Mouse (Mus musculus) heart, postnatal 36 days (tissue): ENCODE measurements around the gene Mmp9. TPM values are rescaled to one million over a fixed set of nuclear protein-coding genes. Genes with fewer than 3 reads are reported as not detected.

Experiments
- DNase-seq, 2 experiments: peaks; one replicate each; pipeline ENCODE4 v3.0.0; 2021 to 2022
- intact Hi-C: fragments of 180-260 bp; cut with DNase I; formaldehyde crosslinking; loops from one replicate; pipeline ENCODE4 v1.15.1; 2025
- total RNA-seq, 2 experiments: library from RNA; stranded (reverse); gene quantifications; 2 replicates each; pipeline ENCODE4 v1.2.3; 2021

The Mmp9 gene
- total RNA-seq, 2 experiments from 2014 or later: 0.87 to 0.97 TPM

DNA sequence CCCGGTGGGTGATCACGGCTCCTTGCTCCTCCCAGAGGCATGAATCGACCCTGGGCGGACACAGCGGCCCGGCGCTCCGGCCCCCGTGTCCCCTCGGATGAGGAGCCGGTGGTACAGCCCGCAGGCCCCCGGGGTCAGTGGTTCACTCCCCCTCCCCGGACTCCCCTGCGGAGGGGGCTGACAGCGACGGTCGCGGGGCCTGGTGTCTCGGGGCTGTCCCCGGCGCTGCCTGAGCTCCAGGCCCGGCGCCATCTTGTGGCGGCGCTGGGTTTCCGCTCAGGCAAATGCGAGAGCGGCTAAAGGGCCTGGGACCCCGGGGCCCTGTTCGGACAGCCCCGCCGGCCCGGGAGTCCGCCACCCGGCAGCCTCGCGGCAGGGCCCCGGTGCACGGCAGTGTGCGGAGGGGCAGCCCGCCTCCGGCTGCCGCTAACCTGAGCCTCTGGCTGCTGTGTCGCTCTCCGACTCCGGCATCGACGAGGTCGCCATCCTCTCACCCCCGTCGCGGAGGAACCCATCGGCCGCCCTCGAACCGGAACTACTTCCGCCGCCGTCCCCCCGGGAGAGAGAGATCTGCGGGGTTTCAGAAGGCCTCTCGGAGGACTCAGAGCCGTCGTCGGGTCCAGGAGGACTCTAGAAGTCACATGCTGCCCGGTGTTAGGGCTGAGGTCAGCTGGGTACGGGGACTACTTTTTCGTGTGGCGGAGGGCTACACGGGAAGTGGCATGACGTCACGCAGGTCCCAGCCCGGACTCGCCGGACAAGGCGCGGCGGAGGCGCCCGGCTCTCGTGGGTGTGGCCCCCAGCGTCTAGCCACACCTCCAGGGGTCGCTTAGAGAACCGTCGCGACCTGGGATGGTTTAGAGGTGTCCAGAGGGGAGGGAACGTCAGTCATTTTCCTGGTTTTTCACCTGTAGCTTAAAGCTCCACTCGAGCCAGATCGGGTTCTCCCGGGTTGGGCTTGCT lies 29.2 kb upstream of the Mmp9 start, which contains the start of gene Zfp335:
Gene Zfp335 (minus strand): TSS at position 672 of the 963 bp plus-strand sequence.
- intact Hi-C loops: loop anchor here (1.0 to 5.0 kb wide), 3 partner anchors 32 to 121 kb away; partner anchors contain the start of genes Ctsa, Ncoa5, Neurl2 and Pcif1
- DNase-seq: peak; percentile 89 to 99

- intact Hi-C loops: loop anchor here (5.0 kb wide), 1 partner anchor 120 kb away; the partner anchor contains the start of gene Ncoa5
- DNase-seq: no peak
Measured at GRCm38 (mm10) chr2:164912151-164912550, 28.4 kb upstream of the Mmp9 start.

GRCm38 (mm10) chr2:164912749-164913427 lies 27.7 kb upstream of the Mmp9 start:
- no peak for DNase-seq
- intact Hi-C loops: loop anchor here (5.0 kb wide), 1 partner anchor 119 kb away; the partner anchor contains the start of gene Ncoa5

GRCm38 (mm10) chr2:164913428-164913786 lies 27.2 kb upstream of the Mmp9 start:
- intact Hi-C loops: loop anchor here (5.0 kb wide), 1 partner anchor 119 kb away; the partner anchor contains the start of gene Ncoa5
- DNase-seq: peak in 1 of 2 experiments; percentile 34

GRCm38 (mm10) chr2:164916820-164917219 lies 23.8 kb upstream of the Mmp9 start:
- DNase-seq: no peak
- intact Hi-C loops: no loop called here

- intact Hi-C loops: no loop called here
- DNase-seq: no peak
Measured at GRCm38 (mm10) chr2:164917371-164917770, 23.2 kb upstream of the Mmp9 start.

DNA sequence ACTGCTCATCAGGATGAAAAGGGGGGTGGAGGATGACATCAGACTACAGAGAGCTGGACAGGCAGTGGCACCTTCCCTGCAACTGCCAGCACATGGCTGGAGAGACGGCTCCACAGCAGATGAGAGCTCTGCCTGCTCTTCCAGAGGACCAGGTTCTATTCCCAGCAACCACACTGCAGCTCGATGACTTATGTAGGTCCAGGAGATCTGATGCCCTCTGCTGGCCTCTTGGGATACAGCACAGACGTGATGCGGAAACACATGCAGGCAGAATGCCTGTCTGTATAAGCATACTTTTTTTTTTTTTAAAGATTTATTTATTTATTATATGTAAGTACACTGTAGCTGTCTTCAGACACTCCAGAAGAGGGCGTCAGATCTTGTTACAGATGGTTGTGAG lies 22.3 kb upstream of the Mmp9 start:
- DNase-seq: no peak
- intact Hi-C loops: no loop called here

GRCm38 (mm10) chr2:164921984-164922383 lies 18.6 kb upstream of the Mmp9 start:
- intact Hi-C loops: no loop called here

DNA sequence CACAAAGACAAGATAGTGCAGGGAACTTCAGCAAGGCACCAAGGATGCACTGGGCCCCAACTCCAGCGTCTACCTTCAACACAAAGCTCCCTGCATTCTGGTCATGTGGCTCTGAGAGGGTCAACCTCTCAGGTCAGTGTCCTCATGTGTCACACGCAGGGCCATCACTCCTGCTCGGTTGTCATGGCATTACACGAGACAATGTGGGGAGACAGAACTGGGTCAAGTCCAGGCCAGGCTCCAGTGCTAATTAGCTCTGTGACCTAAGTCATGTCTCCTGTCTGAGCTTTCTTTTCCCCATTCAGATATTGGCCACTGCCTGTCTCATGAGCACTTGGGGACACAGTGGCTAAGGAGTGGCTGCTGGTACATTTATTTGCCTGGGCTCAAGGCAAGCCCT lies 17.3 kb upstream of the Mmp9 start:
- no peak for DNase-seq
- intact Hi-C loops: no loop called here

More at GRCm38 (mm10) chr2:164921984-164922383, 18.6 kb upstream of the Mmp9 start:
- DNase-seq: no peak

- peak; percentile 92 for DNase-seq
- intact Hi-C loops: loop anchor here (2.0 kb wide), 1 partner anchor 29 kb away; no protein-coding TSS in a partner anchor
Measured at GRCm38 (mm10) chr2:164924100-164924857, 16.3 kb upstream of the Mmp9 start.

DNA sequence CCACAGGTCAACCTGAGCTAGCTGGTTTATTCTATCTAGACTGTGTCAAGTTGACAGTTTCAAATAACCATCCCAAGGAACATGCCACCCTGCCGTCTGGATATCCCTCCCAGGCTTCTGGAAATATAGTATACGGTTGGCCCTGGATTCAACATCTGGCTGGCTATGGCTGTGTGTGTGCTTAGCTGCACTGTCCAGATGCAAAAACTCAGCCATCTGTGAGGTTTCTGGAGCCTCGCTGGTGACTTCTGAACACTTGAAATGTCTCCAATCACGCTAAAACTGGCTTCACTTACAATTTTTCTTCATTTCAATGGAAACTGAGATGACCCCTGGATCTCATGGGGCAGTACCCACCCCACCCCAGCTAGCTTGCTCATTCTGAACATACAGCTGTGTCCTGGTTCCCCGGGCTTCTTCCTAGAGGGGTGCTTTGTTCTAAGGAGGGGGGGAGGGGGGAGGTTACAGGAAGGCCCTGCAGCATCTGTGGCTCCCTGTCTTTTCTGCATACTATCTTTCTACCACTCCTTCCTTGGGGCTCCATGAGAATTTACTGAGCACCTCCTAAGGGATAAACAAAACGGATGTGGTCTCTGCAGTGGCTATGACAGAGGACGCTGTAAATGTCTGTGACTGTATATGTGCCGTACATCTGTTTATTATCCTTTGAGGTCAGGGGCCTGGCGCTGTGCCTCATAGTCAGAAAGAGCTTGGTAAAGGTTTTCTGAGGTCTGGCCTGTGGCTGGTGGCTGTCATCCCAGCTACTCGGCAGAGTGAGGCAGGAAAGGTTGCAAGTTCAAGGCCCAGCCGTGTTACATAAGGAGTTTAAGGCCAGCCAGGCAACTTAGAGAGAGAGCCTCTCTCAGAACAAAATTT lies 9.6 kb upstream of the Mmp9 start:
- no peak for DNase-seq
- intact Hi-C loops: no loop called here

GRCm38 (mm10) chr2:164933534-164933933 lies 7.0 kb upstream of the Mmp9 start:
- DNase-seq: no peak
- intact Hi-C loops: no loop called here

DNA sequence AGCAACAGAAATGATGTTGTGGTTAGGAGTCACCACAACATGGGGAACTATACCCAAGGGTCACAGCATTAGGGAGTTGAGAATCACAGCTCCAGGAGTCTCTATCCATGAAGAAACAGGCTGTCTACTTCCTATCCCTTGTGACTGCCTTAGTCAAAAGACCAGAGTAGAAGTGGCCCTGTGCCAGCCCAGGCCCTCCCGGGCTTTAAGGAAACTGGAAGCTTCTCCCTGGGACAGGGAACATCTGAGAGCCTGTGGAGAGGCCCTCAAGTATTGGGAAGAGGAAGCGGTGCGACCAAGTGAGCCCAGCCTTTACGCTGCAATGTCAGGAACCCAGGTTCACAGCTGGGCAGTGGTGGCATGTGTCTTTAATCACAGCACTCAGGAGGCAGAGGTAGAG lies 4.6 kb upstream of the Mmp9 start:
- DNase-seq: no peak
- intact Hi-C loops: no loop called here

DNA sequence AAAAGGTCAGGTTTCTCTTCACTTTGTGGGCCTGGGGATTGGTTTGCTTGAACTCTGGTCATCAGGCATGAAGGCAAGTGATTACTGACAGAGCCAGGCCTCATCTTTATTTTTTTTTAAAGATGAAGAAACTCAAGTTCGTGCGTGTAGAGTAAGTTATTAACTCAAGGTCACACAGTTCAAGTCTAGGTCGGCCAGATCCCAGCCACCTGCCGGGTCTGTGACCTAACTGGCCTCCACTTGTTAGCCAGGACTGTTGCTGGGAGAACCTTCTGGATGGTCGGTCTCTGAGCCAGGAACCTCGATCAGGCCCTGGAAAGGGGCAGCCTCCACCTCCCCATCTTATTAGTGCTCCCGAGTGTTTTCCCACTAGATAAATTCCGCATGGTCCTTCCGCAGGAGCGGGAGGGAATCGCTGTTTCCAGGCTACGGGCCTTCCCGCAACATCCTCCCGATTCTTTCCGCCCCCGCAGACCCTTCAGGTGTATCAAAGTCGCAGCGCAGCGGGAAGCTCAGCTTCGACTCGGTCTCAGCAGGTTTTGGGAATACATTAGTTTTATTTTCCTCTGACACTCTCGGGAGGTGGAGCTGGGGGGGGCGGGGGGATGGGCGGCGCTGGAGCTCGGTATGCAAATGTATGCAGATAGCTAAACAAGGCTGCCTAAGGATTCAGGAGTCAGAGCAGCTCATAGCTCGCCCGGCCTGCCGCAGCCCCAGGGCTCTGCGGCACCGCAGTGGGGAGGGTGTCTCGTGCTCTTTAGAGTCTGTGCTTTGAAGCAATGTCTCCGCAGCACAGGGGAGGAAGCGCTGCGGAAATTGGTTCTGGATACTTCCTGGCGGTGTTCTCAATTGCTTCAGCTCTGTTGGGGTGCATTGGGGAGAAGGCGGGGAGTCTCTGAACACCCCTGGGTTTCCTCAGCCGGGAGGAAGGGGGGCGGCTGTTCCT lies 2.2 kb upstream of the Mmp9 start:
- DNase-seq: peak; percentile 40 to 45
- intact Hi-C loops: no loop called here

DNA sequence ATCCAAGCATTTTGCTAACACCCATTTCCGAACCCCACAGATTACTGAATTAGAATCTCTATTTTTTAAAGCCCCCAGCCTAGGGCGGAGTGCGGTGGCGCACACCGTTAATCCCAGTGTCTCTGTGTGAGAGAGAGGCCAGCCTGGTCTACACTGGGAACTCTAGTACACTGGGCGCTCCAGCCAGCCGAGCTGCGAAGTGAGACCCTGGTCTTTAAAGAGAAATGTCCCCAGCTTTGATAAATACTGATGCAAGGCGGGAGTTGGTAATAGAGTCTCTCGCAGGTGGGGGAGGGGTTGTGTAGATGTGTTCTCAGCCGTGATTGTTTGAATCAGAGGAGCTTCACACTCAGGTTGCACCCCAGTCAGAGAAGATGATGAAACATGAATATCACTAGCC lies 1.5 kb upstream of the Mmp9 start:
- DNase-seq: no peak
- intact Hi-C loops: no loop called here

DNA sequence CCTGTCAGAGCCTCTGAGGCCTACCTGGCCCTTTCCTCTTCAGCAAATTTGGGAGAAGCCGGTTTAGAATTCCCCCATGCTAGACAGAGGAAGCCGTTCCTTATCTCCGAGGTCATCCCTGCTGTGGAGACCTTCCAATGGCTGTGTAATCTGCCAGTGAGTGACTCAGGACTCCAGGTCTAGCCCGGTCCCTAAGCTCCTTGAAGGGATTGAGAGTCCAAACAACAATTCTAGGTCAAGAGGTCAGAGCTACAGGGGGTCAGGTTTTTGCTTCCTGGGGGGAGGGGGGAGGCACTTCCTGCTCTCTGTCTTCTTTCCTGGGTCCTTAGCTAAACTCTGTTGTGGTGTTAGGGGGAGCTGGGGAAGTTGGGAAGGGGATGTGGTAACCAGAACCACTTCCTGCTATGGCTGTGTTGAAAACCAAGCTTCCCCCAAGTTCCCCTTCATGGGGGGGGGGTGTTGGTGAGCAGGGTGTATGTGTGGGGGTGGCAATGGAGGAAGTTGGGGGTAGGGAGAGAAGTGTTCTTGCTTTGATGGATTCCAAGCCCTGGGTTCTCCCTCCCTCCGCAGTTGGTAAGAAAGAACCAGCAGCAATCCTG lies 2.2 kb downstream of the Mmp9 start:
- no peak for DNase-seq
- intact Hi-C loops: no loop called here

GRCm38 (mm10) chr2:164947506-164947905 lies 6.9 kb downstream of the Mmp9 start:
- intact Hi-C loops: no loop called here
- DNase-seq: no peak

GRCm38 (mm10) chr2:164947930-164948329 lies 7.3 kb downstream of the Mmp9 start:
- no peak for DNase-seq
- intact Hi-C loops: no loop called here
